Mouse (Mus musculus): Measurements from ENCODE around the gene Gm10338. TPM values are rescaled to one million over a fixed set of nuclear protein-coding genes. Genes with fewer than 3 reads are reported as not detected.

Gene Gm10338
- polyA plus RNA-seq (2012; rRNA removed) = not detected in 2 replicates

DNA sequence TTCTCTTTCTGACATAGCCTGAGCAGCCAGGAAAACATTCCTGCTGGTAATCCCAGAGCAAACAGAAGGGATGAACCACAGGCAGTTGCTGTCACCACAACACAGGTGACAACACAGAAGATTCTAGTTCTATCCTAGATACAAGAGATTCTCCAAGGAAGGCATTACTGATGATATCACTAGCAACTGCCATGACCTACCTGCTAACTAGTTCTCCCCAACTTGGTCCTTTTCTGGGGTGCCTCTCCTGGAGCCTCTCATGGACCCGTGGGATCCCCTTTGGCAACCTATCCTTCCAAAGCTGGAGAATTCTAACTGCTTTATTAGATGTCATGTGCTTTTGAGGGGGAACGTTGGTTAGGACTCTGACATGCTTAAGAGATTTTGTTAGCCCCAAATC lies at the start of gene Gm10338:
Gene Gm10338 (minus strand): TSS at position 101 of the 400 bp plus-strand sequence.

DNA sequence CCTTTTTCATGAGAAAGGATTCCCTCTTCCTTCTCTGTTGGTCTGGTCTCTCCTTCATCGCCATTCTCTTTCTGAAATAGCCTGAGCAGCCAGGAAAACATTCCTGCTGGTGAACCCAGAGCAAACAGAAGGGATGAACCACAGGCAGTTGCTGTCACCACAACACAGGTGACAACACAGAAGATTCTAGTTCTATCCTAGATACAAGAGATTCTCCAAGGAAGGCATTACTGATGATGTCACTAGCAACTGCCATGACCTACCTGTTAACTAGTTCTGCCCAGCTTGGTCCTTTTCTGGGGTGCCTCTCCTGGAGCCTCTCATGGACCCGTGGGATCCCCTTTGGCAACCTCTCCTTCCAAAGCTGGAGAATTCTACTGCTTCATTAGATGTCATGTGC lies 48.5 kb upstream of the Gm10338 start, which contains the start of gene Gm10128:
Gene Gm10128 (minus strand): TSS at position 101 of the 400 bp plus-strand sequence.

DNA sequence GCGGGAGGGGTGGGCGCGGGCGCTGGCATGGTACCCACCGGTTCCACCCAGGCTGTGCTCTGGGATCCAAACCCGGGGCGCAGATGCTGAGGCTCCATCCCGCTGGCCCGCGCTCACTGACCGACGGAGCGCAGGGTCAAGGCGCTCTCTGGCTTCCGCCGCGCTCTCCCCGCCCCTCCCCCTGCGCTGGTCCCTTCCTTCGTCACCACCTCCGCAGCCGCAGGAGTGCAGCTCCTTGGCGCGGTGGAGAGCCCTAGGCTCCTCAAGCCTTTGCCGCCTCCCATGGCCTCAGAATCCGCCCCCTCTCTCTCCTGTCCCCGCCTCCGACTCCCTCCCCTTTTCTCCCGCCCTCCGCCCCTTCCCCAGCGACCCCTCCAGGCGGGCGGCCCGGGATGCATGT lies 27.0 kb downstream of the Gm10338 start, which contains the start of gene Gm3558:
Gene Gm3558 (minus strand): TSS at position 185 of the 400 bp plus-strand sequence.

Other genes with a start within 250 kb of the Gm10338 start
- not detected in 2 replicates for gene Gm8374, start 230.5 kb downstream of the Gm10338 start, polyA plus RNA-seq (2012; rRNA removed)
- not detected in 2 replicates for gene Gm3755, start 144.7 kb downstream of the Gm10338 start, polyA plus RNA-seq (2012; rRNA removed)
- gene Gm3752, start 111.8 kb downstream of the Gm10338 start, polyA plus RNA-seq (2012; rRNA removed) = 10.1 and 11.4 TPM in 2 replicates
- 3.6 and 3.8 TPM in 2 replicates for gene Gm3558, start 27.0 kb downstream of the Gm10338 start, polyA plus RNA-seq (2012; rRNA removed)
- gene Gm10128, start 48.4 kb upstream of the Gm10338 start, polyA plus RNA-seq (2012; rRNA removed) = not detected in 2 replicates
- gene Gm26661, start 196.0 kb upstream of the Gm10338 start, polyA plus RNA-seq (2012; rRNA removed) = not detected in 2 replicates
- gene Flnb, start 222.4 kb upstream of the Gm10338 start, polyA plus RNA-seq (2012; rRNA removed) = 18.6 and 27.2 TPM in 2 replicates

All from central nervous system, embryonic 14 days (tissue).